Mouse (Mus musculus): Measurements from ENCODE around the gene Ifit3b.
"Not testable (repeated sequence)": the region's sequence is repeated elsewhere in the genome, so short reads cannot be mapped to it uniquely, and the experiment has no call there.

Gene Ifit3b

DNA sequence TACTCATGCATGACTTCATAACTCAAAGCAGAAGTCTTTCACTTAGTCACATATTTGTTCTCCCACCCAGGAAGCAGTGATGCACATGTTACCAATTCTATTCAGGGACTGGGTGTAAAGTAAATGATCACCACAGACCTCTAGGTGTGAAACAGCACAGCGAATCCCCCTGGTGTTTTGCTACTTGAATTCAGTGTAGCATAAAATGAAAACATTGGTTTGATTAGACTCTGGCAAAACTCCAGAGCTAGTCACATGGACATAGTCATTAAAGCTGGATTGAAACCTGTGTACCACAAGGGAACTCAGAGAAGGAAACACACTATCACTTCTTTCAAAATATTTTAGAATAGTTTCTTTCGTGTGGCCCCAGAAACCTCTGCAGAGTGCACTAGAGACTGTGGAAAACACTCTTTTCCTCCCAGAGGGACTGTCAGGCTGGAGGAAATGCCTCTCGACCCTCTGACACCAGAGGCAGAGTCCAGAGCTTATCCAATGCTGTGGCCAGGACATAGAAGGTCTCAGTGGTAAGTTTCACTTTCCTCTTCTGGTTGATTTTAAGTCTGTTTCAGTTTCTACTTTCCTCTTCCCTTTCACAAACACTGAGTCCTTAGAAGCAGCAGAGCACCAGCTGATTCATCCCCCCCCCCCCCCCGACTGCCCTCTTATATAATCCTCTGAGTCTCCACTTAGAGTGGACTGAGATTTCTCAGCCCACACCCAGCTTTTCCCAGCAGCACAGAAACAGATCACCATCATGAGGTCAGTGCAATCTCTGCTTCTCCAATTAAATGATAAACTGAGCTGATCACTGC is at the start of gene Ifit3b:
Gene Ifit3b, plus strand, starts transcription at position 734 of the 815 bp plus-strand sequence.
- not testable (repeated sequence) for DNase-seq

DNA sequence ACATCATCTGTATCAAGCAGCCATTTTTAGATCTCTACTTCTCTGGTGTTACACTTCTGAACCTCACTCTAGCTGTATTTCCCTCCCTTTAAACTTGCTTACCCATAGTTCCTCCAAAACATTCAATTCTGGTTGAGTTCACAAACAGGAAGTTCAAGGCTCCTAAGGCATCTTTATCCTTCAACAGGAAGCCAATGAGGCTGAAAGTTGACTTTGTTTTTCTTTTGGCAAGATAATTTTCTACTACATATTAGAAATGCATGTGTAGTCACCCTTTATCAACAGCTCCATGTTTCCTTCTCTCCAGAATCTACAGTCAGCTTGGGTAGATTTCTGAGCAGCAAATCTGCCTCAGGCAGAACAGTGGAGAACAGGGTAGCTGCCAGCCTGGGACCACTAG is 45.2 kb upstream of the Ifit3b start:
- no peak for DNase-seq

DNA sequence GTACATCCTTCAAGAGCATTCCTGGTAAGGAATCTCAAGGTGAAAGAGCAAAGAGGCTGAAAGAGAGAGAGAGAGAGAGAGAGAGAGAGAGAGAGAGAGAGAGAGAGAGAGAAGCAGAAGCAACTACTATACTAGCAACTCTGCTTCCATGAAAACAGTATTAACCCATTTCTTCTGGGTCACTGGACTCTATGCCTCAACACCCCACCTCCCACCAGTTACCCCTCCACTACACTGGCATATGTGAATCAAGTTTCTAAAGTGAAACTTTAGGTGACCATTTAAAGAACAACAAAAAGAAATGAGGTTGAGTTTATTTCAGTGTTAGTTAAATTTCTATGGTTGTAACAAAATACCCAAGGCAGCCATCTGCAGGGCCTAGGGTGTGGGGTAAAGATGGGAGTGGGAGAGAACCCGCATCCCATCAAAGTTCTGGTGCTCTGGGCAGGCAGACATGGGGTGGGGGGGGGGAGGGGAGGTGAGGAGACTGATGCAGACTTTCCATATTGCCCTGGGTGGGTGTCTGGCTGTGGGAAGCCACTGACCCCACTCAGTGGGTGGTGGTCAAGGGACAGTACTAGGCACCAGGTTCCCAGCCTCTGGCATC is 41.5 kb upstream of the Ifit3b start:
- DNase-seq: no peak

DNA sequence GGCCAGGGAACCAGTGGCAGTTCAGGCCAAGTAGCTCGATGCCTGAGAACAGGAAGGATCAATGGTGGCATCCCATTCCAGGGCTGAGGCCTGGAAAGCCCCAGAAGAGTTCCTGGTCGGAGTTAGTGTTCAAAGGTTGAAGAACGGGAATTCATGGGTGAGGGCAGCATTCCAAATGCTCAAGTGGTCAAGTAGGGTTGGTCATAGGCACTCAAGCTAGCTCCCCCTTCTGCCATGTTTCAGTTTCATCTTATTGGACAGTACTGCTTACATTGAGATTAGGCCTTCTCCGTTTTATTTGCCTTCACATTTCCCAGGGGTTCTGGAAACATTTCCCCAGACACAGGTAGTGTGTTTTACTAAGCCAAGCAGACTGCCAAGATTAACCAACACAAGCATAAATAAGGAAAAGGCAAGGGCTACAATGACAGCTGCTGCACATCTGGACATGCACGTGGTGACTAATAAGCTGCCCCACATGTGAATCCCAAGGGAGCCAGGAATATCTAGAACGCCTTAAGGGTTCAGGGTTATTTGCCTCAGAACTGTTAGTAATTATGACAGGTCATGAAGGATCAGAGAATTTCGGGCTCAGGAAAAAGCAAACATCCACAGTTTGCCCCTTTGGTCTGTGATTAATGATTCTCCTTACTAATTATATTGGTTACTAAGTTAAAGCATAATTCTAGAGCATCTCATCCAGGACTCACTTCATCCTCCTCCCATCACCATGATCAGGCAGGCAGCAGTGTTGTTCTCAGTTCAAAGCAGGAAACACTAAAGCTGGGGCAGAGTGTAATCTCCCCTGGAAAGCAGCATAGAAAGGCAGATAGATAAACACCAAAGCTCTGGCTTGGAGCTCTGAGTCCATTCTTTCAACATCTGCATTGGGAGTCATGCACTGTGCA is 38.5 kb upstream of the Ifit3b start:
- no peak for DNase-seq

DNA sequence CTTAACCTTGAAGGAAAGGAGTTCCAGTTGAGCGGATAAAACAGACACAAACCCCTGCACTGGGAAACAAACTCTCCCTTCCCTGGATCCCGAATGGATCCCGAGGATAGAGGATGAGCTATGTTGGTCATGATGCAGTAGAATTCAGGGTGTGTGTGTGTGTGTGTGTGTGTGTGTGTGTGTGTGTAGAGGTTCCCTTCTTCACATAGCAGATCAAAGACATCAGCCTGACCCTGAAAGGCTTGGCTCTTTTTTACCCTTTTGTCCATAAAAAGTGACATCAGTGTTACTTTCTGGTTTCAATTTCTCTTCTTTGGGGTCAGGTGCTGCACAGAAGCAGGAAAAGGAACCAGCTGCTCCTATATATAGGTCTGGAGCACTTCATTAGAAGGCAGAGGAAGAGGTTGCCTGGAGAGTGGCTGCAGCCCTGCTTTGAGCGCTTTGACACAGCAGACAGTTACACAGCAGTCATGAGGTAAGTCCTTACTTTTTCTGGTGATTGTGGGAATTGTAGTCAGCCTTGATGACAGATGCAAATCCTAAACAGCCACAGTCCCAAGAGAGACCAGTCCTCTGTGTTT is 37.8 kb upstream of the Ifit3b start:
- DNase-seq: peak; percentile 48

DNA sequence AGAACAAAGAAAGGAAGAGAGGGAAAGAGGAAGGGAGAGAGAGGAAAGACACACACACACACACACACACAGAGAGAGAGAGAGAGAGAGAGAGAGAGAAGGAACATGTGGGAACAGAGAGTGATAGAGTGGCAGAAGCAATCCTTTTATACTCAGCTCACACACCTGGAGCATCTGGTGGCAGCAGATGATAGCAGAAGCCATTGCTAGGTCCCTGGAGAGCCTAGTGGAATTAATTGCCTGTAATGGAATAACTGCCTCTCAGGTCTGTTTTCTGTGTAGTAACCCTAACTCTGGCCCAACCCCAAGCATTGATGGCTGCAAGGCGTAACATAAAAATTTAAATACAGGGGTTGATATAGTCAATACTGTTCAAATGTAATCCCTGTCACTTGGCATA is 36.7 kb upstream of the Ifit3b start:
- no peak for DNase-seq

DNA sequence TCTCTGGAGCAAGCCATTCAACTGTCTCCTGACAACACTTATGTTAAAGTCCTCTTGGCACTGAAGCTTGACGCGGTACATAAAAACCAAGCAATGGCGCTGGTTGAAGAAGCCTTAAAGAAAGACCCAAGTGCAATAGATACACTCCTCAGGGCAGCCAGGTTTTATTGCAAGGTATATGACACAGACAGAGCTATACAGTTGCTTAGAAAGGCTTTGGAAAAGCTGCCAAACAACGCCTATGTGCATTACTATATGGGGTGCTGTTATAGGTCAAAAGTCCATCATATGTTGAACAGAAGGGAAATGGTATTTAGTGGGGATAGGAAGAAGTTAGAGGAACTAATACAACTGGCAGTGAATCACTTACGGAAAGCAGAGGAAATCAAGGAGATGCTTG is 34.1 kb upstream of the Ifit3b start:
- DNase-seq: no peak

DNA sequence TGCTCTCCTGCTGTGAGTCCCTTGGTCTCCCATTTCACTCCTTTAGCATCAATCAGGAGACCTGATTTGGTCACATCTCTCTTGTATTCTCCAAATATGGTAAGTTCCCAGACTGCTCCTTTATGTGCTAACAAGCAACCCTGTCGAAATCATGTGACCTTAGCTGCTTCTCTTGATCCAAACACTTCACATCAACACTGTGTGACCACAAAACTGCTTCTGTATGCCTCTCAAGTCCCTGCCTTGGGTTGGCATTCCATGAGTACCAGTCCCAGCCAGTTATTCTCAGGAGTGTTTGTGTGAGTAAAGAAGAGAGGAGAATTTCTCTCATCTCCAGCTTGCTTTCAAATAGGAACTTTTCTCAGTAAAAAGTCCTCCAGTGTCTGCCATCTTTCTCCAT is 30.6 kb upstream of the Ifit3b start:
- DNase-seq: no peak

DNA sequence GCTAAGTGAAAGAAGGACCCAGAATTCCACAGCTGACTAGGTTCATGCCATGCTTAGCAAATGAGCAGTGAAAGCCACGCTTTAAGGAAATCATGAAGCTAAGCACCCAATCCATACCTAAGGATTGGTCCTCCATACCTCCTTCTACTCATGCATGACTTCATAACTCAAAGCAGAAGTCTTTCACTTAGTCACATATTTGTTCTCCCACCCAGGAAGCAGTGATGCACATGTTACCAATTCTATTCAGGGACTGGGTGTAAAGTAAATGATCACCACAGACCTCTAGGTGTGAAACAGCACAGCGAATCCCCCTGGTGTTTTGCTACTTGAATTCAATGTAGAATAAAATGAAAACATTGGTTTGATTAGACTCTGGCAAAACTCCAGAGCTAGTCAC is 25.1 kb upstream of the Ifit3b start:
- DNase-seq: not testable (repeated sequence)

DNA sequence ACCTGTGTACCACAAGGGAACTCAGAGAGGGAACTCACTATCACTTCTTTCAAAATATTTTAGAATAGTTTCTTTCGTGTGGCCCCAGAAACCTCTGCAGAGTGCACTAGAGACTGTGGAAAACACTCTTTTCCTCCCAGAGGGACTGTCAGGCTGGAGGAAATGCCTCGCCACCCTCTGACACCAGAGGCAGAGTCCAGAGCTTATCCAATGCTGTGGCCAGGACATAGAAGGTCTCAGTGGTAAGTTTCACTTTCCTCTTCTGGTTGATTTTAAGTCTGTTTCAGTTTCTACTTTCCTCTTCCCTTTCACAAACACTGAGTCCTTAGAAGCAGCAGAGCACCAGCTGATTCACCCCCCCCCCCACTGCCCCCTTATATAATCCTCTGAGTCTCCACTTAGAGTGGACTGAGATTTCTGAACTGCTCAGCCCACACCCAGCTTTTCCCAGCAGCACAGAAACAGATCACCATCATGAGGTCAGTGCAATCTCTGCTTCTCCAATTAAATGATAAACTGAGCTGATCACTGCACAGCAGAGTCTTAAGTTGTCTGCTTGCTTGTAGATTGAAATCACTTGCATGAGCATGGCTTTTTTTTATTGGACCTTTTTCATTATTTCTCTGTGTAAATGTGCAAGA is 24.5 kb upstream of the Ifit3b start, which contains the start of gene Ifit3:
Gene Ifit3, plus strand, starts transcription at position 406 of the 641 bp plus-strand sequence.
- not testable (repeated sequence) for DNase-seq

DNA sequence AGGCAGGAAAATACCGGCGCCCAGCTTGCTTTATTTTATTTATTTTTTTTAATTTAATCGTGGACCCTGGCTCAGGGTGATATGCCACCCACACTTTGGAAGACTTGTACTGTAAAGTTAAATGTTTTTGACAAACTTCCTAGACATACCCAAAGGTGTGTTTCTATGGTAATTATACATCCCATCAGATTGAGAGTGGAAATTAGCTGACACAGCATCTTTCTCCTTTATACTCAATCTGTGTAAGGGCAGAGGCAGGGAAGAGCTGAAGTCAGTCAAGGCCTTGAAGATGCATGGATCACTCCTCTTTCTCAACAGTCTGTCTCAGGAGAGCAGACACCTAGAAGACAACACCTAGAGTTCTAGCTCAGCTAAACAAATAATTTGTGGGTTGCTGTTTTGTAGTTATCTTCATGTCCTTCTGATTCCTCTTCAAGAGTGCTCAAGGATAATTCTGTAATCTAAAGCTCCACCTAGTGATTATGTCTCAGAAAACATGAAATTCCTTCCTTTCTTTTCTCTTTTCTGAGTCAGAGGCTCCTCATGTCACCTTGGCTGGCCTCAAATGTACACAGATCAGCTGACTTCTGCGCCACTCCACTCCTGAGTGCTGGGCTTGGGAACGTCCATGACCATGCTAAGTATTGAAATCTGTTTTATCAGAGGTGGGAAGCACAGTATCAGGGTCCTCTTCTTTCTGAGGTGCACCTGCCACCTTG is 21.9 kb upstream of the Ifit3b start:
- not testable (repeated sequence) for DNase-seq

DNA sequence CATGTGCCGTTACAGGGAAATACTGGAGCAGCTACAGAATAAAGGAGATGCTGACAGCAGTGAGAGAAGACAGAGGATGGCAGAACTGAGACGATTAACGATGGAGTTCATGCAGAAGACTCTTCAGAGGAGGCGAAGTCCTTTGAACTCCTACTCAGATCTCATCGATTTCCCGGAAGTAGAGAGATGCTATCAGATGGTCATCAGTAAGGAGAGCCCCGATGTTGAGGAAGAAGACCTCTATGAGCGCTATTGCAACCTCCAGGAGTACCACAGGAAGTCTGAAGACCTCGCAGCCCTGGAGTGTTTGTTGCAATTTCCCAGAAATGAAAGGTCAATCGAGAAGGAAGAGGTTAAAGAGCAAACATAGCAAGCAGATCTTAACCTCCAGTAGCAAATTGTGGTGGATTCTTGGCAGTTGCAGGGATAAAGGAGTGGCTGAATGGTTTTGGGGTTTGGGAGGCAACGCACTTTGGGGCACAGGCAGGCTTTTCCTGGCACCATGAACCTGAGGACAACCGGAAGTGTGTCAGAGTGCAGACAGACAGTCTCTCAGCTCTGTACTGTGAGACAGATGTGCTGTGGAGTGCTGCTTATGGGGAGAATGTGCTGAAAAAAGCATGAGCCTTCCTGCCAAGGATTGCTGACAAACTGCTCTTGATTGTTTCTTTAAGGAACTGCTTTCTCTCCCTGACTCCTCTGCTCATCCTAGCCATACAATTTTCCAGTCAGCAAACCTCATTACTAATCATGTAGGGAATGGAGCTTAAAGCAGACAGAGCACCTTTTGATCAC is 19.7 kb upstream of the Ifit3b start:
- not testable (repeated sequence) for DNase-seq

DNA sequence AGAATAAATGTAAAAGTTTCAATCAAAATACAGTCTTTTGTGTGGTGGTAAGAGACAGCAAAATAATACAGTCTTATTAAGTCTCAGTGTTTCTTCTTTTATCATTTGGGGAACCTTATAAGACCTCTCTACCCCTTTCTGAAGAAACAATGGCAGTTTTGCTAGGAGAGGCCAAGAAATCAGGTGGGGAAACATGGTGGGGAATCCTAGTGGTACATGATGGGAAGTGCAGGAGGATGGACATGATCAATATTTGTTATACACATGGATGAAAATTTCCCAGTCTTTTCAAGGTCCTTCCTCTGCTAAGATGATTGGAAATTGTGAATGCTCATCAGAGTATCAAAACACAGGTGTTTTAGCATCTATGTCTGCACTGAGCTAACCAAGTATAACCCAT is 18.8 kb upstream of the Ifit3b start:
- DNase-seq: no peak

DNA sequence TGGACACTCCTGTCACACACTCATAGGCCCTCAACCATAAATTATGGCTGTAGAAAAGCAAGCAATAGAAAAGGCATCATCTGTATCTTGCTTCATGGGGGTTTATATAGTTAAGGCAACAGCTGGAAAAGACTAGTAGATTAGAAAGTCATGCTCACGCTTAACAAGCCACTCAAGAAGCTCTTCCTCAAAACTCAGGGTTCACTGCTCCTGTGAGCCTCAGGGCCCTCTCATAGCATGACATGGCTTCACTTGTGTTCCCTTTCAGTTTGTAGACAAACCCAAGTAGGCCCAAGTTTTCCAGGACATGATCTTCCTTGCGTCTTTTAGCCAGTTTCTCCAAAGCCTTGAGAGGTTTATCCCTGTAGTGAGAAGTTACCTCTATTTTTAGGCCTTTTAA is 14.3 kb upstream of the Ifit3b start:
- no peak for DNase-seq

DNA sequence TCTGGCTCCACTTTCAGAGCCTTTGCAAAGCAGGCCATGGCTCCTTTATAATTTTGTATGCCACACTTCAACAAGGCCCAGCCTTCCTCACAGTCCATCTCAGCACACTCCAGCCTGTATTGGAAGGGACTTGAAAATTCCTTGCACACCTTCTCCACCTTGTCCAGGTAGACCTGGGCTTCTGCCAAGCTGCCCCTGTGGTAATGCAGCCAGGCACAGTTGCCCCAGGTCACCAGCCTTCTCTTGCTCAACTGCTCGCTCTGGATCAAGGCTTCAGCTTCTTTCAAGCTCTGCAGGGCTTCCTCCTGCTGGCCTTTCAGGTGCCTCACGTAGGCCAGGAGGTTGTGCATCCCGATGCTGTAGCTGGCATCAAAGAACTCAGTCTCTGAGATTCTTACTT is 13.2 kb upstream of the Ifit3b start:
- not testable (repeated sequence) for DNase-seq

DNA sequence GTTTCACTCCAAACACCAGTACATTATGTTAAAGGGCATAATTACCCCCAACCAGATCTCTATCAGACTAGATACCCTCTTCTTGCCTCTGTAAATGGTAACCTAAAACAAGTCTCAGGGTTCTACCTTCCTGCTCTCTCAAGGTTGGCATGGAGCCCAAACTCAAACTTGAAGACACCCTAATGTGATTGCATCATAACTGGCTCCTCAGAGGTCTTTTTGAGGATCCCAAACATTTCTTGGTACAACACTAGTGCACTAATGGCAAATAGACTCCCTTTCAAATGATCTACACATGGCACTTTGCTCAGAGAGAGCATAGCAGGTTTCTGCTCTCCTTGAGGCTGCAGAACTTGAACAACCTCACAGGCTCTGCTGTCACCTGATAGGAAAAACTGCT is 11.0 kb upstream of the Ifit3b start:
- DNase-seq: no peak

DNA sequence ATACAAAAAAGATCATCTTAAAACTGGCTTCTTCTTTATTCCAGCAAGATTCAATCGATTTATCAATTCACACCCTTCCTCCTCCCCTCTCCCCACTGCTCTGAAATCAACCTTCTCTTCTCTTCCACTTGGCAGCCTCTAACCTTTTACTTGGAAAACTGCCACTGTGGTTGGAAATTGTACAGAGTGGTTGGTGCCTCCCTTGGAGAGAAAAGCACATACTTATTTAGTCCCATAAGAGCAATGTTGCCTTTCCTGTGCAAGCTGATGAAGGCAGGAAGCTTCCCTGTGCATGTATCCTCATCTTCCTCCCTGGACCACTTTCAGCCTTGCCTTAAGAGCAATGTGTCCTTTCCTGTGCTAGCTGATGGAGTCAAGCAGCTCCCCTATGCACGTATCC is 9.4 kb upstream of the Ifit3b start:
- peak; percentile 53 for DNase-seq

DNA sequence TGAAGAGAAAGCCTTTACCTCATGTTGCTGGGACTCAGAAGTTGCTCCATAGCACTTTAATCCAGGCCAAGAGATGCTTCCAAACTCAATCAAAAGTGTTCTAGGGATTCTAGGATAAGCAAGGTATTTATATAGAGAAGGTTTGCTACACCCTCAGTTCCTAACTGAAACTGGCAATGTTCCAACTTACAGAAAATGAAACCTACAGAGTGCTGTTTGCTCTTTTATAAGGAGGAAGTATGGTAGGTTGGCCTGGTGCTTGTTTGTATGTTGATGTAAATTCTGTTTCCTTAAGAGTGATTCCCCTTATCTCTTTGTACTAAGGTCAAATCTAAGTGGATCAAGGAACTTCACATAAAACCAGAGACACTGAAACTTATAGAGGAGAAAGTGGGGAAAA is 8.5 kb upstream of the Ifit3b start:
- DNase-seq: not testable (repeated sequence)

DNA sequence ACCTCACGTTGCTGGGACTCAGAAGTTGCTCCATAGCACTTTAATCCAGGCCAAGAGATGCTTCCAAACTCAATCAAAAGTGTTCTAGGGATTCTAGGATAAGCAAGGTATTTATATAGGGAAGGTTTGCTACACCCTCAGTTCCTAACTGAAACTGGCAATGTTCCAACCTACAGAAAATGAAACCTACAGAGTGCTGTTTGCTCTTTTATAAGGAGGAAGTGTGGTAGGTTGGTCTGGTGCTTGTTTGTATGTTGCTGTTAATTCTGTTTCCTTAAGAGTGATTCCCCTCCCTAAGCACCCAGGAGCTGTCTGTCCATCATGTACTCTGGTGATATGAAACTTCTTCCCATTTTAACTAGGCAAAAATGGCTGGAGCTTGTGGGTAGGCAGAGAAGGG is 5.9 kb upstream of the Ifit3b start, which contains the start of gene Ifit1bl1:
Gene Ifit1bl1, minus strand, starts transcription at position 69 of the 400 bp plus-strand sequence.
- not testable (repeated sequence) for DNase-seq

DNA sequence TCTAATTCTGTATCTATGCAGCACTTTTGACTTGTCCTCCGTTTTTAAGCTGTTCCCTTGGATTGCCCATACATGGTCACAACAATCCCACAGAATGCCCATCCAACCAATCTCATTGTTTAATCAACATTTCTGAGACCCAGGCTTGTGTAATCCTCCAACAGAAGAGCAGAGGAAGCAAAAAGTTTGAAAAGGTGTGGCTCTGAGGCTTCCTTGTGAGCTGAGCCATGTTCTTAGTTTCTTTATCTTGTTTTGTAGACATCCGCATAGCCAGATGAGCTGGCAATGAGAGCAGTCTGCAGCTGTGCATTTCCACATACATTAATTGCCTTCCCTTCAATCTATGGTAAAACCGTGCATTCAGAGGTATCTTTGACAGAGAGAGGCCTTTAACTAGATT is 2.3 kb upstream of the Ifit3b start:
- DNase-seq: no peak

DNA sequence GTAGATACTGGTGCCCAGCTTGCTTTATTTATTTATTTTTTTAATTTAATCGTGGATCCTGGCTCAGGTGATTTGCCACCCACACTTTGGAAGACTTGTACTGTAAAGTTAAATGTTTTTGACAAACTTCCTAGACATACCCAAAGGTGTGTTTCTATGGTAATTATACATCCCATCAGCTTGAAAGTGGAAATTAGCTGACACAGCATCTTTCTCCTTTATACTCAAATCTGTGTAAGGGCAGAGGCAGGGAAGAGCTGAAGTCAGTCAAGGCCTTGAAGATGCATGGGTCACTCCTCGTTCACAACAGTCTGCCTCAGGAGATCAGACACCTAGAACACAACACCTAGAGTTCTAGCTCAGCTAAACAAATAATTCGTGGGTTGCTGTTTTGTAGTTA is 2.3 kb downstream of the Ifit3b start:
- DNase-seq: not testable (repeated sequence)
